Mouse (Mus musculus): ENCODE results near the gene Npffr2.
"Not testable (repeated sequence)": the region's sequence is repeated elsewhere in the genome, so short reads cannot be mapped to it uniquely, and the experiment has no call there.

Npffr2 gene

GRCm38 (mm10) chr5:89526878-89527578, at the start of gene Npffr2:
Npffr2 (plus strand) TSS chr5:89527429.
- peak; percentile 41 to 44 for DNase-seq

GRCm38 (mm10) chr5:89492560-89492959, 34.7 kb upstream of the Npffr2 start:
- DNase-seq, result no peak

GRCm38 (mm10) chr5:89500182-89500581, 27.0 kb upstream of the Npffr2 start:
- DNase-seq, result peak in 1 of 2 experiments; percentile 5

GRCm38 (mm10) chr5:89518641-89519040, 8.6 kb upstream of the Npffr2 start:
- DNase-seq, result no peak

GRCm38 (mm10) chr5:89526181-89526778, 949 bp upstream of the Npffr2 start:
- DNase-seq, result peak; percentile 3 to 5

GRCm38 (mm10) chr5:89528951-89529350, 1.7 kb downstream of the Npffr2 start:
- no peak for DNase-seq

GRCm38 (mm10) chr5:89529391-89529790, 2.2 kb downstream of the Npffr2 start:
- no peak for DNase-seq

GRCm38 (mm10) chr5:89536018-89536417, 8.8 kb downstream of the Npffr2 start:
- no peak for DNase-seq

GRCm38 (mm10) chr5:89542472-89542871, 15.2 kb downstream of the Npffr2 start:
- DNase-seq, result no peak

GRCm38 (mm10) chr5:89543476-89543875, 16.2 kb downstream of the Npffr2 start:
- DNase-seq, result peak; percentile 86 to 87

- DNase-seq, result not testable (repeated sequence)
These were observed 31.9 kb downstream of the Npffr2 start for GRCm38 (mm10) chr5:89559118-89559517.

- peak; percentile 15 to 18 for DNase-seq
These were observed 34.2 kb downstream of the Npffr2 start for GRCm38 (mm10) chr5:89561381-89561780.

GRCm38 (mm10) chr5:89578678-89579077, 51.4 kb downstream of the Npffr2 start:
- DNase-seq, result no peak

GRCm38 (mm10) chr5:89579181-89579580, 52.0 kb downstream of the Npffr2 start:
- no peak for DNase-seq

GRCm38 (mm10) chr5:89581143-89581542, 53.9 kb downstream of the Npffr2 start:
- DNase-seq, result peak; percentile 49 to 73

GRCm38 (mm10) chr5:89581742-89582366, 54.6 kb downstream of the Npffr2 start:
- DNase-seq, result no peak

- no peak for DNase-seq
These were observed 57.8 kb downstream of the Npffr2 start for GRCm38 (mm10) chr5:89585021-89585420.

GRCm38 (mm10) chr5:89592301-89592700, 65.1 kb downstream of the Npffr2 start:
- no peak for DNase-seq

- DNase-seq, result no peak
These were observed 84.2 kb downstream of the Npffr2 start for GRCm38 (mm10) chr5:89611322-89612015.

GRCm38 (mm10) chr5:89612262-89612661, 85.0 kb downstream of the Npffr2 start:
- DNase-seq, result no peak

GRCm38 (mm10) chr5:89631599-89631998, 104.4 kb downstream of the Npffr2 start:
- no peak for DNase-seq

Measured in cerebellum, postnatal 10 days (tissue).